Mouse (Mus musculus) C2C12 (cell line): ENCODE measurements around the gene Ssmem1.

Source experiments
- CTCF ChIP-seq: IDR thresholded peaks from one replicate; pipeline ENCODE4 v1.5.1; 2011; ENCODE audit not compliant: control insufficient read depth, insufficient read depth, insufficient read length
- FOSL1 ChIP-seq: IDR thresholded peaks from one replicate; pipeline ENCODE4 v1.8.0; 2011; ENCODE audit warnings: mild to moderate bottlenecking, low read length; ENCODE audit not compliant: poor library complexity, insufficient read depth, severe bottlenecking
- MAX ChIP-seq: IDR thresholded peaks from one replicate; pipeline ENCODE4 v1.6.1; 2011; ENCODE audit warnings: mild to moderate bottlenecking, control low read depth
- MYOD1 ChIP-seq: IDR thresholded peaks from one replicate; pipeline ENCODE4 v1.6.1; 2011; ENCODE audit warnings: low read depth; ENCODE audit not compliant: control insufficient read depth, insufficient read length
- MYOG ChIP-seq: IDR thresholded peaks from one replicate; pipeline ENCODE4 v1.6.1; 2011; ENCODE audit not compliant: control insufficient read depth, insufficient read length; ENCODE audit errors: extremely low read depth
- USF1 ChIP-seq: IDR thresholded peaks from one replicate; pipeline ENCODE4 v1.6.1; 2011; ENCODE audit warnings: low read depth, mild to moderate bottlenecking, control low read depth, moderate library complexity

GRCm38 (mm10) chr6:30547274-30547645 lies 37.6 kb downstream of the Ssmem1 start:
- TF ChIP-seq MAX: no peak
- no peak for TF ChIP-seq CTCF
- TF ChIP-seq USF1: no peak
- TF ChIP-seq MYOG: no peak
- no peak for TF ChIP-seq MYOD1
- no peak for TF ChIP-seq FOSL1
